Mouse (Mus musculus) cerebellum, postnatal 25 days (tissue): Measurements from ENCODE around the gene Kif1bp.

Experiments
- DNase-seq, 2 experiments: peaks; one replicate each; pipeline ENCODE4 v3.0.0; 2021; ENCODE audit warnings: mixed read lengths in 2 of 2

The Kif1bp gene

GRCm38 (mm10) chr10:62555705-62556557 lies 22.3 kb downstream of the Kif1bp start:
- DNase-seq, result no peak

- no peak for DNase-seq
Measured at GRCm38 (mm10) chr10:62553611-62554091, 24.6 kb downstream of the Kif1bp start.

GRCm38 (mm10) chr10:62550787-62551300 lies 27.4 kb downstream of the Kif1bp start:
- DNase-seq, result no peak

DNA sequence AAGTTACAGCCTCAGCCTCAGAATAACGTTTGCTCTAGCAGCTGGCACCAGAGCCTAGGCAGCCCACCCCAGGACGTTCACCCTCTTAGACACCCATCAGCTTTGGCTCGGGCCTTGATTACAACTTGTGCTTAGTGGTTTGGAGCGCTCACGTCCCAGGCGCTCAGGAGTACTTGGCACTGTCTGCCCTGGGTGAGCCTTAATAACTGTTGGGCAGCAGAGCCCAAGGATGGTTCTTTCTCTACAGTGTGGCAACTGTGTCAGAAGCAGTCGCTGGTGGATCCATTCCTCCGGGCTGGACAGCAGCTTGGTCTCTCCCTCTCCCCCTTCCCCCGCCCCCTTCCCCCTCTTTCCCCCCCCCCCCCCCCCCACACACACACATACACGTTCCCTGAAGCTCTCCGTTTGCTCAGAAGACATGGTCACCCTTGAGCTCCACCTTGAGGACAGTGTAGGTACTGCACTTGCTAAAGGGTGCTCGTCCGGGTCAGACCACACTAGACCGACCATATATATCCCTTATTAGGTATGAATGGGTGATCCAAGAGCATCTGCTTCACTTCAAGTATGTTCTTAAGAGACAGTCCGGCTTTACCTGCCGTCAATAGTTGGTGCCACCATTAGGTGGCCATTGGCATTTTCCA lies 28.6 kb downstream of the Kif1bp start:
- peak; percentile 64 to 76 for DNase-seq

DNA sequence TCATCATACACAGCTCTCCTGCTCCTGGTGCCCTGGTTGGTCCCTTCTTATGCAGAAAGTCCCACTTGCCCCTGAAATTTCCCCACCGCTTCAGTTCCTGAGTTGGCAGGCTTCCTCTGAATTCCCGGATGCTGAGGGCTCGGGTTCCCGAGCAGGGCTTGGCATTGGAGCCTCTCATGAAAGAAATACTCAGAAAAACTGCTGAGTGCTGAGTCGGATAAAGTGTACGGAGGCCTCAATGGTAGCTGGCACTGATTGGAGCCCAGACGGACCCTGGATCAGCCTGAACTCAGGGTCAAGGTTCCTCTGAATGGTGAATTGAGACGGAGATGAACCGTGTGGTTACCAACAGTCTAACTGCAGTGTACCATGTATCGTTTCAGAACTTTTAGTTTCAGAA lies 31.8 kb downstream of the Kif1bp start:
- DNase-seq, result no peak

GRCm38 (mm10) chr10:62545759-62546158 lies 32.5 kb downstream of the Kif1bp start:
- DNase-seq, result no peak

- no peak for DNase-seq
Measured at GRCm38 (mm10) chr10:62544316-62544715, 33.9 kb downstream of the Kif1bp start.

DNA sequence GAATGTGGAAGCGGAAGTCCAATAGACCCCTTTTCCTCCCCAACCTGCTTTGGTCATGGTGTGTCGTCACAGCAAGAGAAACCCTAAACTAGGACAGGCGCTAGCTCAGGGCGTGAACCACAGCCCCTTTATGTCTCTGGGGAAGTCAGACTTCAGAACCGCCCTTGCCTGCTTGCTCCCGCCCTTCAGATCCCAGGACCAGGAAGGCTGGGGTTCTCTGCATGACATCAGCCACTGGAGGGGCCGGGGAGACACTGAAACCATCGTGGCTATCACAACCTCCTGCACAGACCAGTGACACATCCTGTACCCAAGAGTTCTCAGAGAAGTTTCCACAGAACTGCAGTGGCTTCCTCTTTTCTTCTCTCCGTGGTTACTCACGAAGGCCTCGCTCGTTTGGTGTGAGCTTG lies 34.9 kb downstream of the Kif1bp start:
- no peak for DNase-seq

- no peak for DNase-seq
Measured at GRCm38 (mm10) chr10:62542928-62543327, 35.3 kb downstream of the Kif1bp start.

- no peak for DNase-seq
Measured at GRCm38 (mm10) chr10:62542507-62542906, 35.8 kb downstream of the Kif1bp start.

- DNase-seq, result no peak
Measured at GRCm38 (mm10) chr10:62541499-62541898, 36.8 kb downstream of the Kif1bp start.

GRCm38 (mm10) chr10:62540800-62541199 lies 37.5 kb downstream of the Kif1bp start:
- DNase-seq, result no peak

DNA sequence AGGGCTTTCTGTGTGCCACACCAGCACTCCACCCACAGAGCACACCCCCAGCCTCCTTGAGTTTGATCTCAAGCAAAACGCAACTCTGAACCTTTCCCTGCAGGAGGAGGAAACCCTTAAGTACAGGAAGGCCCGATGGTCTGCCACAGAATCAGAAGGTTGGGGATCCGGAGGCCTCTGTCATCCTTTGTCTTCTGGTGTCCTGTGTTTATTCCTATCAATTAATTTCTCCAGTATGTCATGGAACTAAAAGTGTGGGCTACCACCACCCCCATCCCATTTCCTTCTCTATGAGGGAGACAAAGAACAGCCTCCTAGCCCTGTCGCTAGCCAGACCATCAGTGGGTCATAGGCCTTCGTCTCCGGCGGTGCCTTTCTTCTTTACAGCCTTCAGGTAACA lies 43.7 kb downstream of the Kif1bp start:
- DNase-seq, result no peak

DNA sequence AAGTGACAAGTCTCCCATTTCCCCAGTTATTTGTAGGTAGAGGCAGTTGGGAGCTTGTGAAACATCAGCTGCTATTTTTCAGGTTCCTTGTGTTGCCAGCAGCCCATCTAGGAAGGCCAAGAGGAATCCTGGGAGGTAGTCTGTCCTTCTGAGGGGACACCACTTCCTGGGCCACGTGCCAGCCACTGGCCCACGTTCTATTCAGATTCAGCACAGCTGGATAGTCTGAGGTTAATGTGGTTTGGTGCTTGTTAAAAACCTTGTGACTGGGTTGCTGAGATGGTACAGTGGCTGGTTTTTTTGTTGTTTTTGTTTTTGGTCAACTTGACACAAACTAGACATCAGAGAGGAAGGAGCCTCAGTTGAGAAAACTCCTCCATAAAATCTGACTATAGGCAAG lies 45.4 kb downstream of the Kif1bp start:
- DNase-seq, result no peak

DNA sequence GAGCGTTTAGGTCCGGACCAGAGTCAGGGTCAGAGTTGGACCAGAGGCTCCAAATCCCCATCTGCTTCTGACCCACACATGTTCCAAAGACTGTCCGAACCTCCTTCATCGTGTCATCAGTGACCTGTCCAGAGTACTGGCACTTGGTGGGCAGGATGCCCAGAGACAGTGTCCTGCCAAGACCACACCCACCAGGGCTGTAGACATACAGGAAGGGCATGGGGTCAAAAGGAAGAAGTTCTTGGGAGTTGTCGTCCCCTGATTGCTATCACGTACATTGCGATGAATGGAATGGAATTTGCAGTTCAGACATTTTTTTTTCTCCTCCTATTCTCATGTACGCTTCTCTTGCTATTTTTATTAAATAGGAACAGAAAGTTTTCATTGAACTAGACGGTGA lies 48.1 kb downstream of the Kif1bp start:
- DNase-seq, result no peak

DNA sequence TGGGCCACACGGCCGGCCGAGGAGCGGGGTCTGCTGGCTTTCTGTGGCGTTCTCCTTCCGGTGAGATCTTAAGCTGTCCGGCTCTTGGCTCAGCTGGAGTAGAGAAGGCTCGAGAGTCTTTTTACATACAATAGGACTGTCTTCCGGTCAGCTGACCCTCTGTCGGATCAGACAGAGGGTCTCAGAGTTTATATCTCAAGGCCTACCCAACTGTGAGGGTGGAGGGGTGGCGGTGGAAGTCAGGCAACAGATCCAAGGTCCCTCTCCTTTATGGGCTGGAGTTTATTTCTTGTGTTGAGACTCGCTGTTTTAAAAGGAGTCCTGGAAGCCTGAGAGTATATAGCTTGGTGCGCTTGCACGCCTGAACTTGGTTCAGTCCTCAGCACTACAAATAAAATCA lies 50.9 kb downstream of the Kif1bp start, which contains the start of gene Srgn:
Gene Srgn, minus strand, starts transcription at position 101 of the 400 bp plus-strand sequence.
- DNase-seq, result no peak

DNA sequence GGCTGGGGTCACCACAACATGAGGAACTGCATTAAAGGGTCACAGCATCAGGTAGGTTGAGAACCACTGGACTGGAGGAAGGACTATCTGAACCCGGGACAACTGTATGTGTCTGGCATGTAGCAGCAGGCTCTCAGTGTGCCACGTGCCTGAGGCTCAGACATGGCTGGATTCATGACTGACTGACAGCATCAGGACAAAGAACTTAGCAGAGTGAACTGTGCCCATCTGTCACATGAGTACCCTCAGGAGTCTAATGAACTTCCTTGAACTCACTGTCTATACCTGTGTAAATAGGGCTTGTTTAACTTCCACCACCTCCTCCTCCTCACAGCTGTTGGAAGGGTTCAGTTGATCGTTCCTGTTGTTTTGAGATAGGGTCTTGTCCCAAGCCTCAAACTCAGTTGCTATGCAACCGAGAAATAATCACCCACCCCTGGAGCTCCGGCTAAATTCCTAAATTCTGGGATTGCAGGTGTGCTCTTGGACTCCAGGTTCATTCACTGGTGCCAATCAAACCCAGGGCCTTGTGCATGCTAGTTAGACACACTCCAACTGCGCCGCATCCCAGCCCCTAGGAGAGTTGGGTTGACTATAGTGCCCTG lies 55.8 kb downstream of the Kif1bp start:
- DNase-seq, result no peak

DNA sequence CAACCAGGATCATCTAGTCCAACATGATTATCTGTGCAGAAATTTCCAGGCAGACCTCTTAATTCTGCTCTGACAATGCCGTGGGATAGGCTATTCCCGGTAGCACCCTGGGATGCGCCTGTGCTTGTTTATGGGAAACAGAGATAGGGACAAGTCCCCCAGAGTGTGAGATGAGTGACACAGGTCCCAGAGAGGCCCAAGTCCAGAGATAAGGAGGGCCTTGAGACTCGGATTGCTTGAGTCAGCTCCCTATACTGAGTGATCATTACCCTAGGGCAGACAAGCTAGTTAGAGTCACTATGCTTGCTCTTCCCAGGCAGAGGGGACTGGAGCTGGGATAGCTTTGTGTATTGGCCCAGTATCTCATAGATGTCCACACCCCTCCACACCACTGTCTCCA lies 56.5 kb downstream of the Kif1bp start:
- DNase-seq, result no peak

GRCm38 (mm10) chr10:62520911-62521310 lies 57.3 kb downstream of the Kif1bp start:
- no peak for DNase-seq

DNA sequence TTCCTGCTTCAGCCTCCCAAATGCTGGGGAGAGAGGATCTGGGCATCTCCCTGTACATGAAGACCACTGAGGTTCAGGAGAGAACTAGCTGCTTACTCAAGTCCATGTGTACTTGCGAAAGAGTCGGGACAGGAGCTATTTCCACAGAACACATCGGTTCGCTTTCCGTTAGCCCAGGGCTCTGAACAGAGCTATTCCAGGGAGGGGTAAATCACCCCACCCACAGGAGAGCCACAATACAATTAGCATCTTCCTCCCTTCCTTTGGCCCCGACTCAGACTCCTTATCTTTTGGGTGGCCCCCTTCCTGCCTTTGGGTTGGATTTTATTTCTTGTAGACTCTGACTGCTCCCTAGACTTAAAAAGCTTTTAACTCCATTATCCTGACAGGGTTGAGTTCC lies 60.7 kb downstream of the Kif1bp start:
- no peak for DNase-seq

- DNase-seq, result no peak
Measured at GRCm38 (mm10) chr10:62512855-62513254, 65.4 kb downstream of the Kif1bp start.

DNA sequence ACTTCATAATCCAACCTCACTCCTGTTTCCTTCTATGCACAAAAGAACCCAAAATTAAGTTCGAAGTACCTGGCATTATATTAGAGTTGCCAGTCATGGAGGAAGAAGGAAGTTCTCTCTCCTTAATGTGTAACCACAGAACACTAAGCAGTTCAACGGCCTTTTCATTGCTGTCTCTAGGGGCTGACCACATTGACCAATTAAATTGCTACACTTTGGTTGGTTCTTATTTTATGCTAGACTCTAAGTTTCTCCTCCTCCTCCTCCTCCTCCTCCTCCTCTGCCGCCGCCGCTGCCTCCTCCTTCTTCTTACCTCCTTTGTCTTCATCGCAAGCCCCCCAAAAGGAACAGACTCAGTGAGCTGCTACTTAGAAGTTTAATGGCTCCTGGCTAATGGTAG lies 66.7 kb downstream of the Kif1bp start:
- no peak for DNase-seq

DNA sequence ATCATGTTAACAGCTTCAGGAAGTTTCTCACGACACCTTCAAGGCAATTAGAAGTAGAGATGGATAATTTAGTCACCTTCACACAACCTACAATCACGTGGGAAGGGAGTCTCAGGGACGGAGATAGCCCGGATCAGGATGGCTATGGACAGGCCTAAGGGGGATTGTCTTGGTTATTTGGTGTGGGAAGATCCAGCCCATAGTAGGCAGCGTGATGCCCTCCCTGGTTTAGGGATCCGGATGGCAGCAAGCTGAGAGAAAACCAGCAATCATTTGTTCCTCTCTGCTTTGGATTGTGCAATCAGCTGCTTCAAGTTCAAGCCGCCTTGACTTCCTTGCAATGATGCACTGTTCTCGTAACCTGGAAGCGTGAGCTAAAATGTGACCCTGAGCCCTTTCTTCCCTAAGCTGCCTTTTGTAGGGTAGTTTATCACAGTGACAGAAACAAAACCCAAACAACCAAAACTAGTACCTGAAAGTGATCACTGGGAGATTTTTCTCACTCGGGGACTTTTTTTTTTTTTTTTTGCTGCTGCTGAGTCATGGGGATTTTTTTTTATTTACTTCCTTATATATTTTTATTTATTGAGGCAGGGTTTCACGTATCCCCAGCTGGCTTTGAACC lies 69.1 kb downstream of the Kif1bp start:
- DNase-seq, result no peak
